Mouse (Mus musculus) left cerebral cortex, adult 8-10 months (tissue): ENCODE data around the gene Krtap1-4. TPM values are rescaled to one million over a fixed set of nuclear protein-coding genes. Genes with fewer than 3 reads are reported as not detected.
"Not testable (repeated sequence)": the region's sequence is repeated elsewhere in the genome, so short reads cannot be mapped to it uniquely, and the experiment has no call there.

Source experiments
- DNase-seq, 2 experiments: peaks; one replicate each; pipeline ENCODE4 v3.0.0; 2022; ENCODE audit warnings: low spot score in 2 of 2
- total RNA-seq, 4 experiments: library from RNA; stranded (reverse); gene quantifications; 2 replicates each; pipeline ENCODE4 v1.2.4; 2022

Gene Krtap1-4
- total RNA-seq: not detected

GRCm38 (mm10) chr11:99583245-99583704, at the start of gene Krtap1-4:
Krtap1-4 (minus strand) TSS chr11:99583654.
- no peak for DNase-seq

GRCm38 (mm10) chr11:99630890-99631289, 47.4 kb upstream of the Krtap1-4 start:
- DNase-seq: no peak

GRCm38 (mm10) chr11:99628138-99628537, 44.7 kb upstream of the Krtap1-4 start, which contains the start of gene Krtap4-1:
Krtap4-1 (minus strand) TSS chr11:99628238.
- no peak for DNase-seq

GRCm38 (mm10) chr11:99620335-99620734, 36.9 kb upstream of the Krtap1-4 start, which contains the start of gene Gm11562:
Gm11562 (minus strand) TSS chr11:99620435.
- no peak for DNase-seq

GRCm38 (mm10) chr11:99614796-99615363, 31.4 kb upstream of the Krtap1-4 start, which contains the start of gene Krtap2-4:
Krtap2-4 (minus strand) TSS chr11:99614846.
- no peak for DNase-seq

GRCm38 (mm10) chr11:99610089-99610488, 26.6 kb upstream of the Krtap1-4 start, which contains the start of gene Gm11937:
Gm11937 (minus strand) TSS chr11:99610189.
- not testable (repeated sequence) for DNase-seq

- peak in 1 of 2 experiments; percentile 64 for DNase-seq
Measured at GRCm38 (mm10) chr11:99609126-99609525, 25.7 kb upstream of the Krtap1-4 start.

- DNase-seq: not testable (repeated sequence)
Measured at GRCm38 (mm10) chr11:99603208-99603607, 19.8 kb upstream of the Krtap1-4 start, which contains the start of gene Gm11938. Gm11938 (minus strand) TSS chr11:99603308.

GRCm38 (mm10) chr11:99597742-99598141, 14.3 kb upstream of the Krtap1-4 start, which contains the start of gene Krtap9-3:
Krtap9-3 (minus strand) TSS chr11:99598105.
- DNase-seq: not testable (repeated sequence)

- no peak for DNase-seq
Measured at GRCm38 (mm10) chr11:99590981-99591380, 7.5 kb upstream of the Krtap1-4 start, which contains the start of gene Krtap1-3. Krtap1-3 (minus strand) TSS chr11:99591339.

GRCm38 (mm10) chr11:99585096-99585495, 1.6 kb upstream of the Krtap1-4 start:
- no peak for DNase-seq

GRCm38 (mm10) chr11:99581564-99581963, 1.9 kb downstream of the Krtap1-4 start:
- peak in 1 of 2 experiments; percentile 15 for DNase-seq

GRCm38 (mm10) chr11:99581051-99581450, 2.4 kb downstream of the Krtap1-4 start:
- no peak for DNase-seq

GRCm38 (mm10) chr11:99580636-99581035, 2.8 kb downstream of the Krtap1-4 start, which contains the start of gene Krtap1-5:
Krtap1-5 (minus strand) TSS chr11:99581016.
- no peak for DNase-seq

GRCm38 (mm10) chr11:99574106-99574505, 9.3 kb downstream of the Krtap1-4 start:
- DNase-seq: peak in 1 of 2 experiments; percentile 37

GRCm38 (mm10) chr11:99573164-99573563, 10.3 kb downstream of the Krtap1-4 start:
- no peak for DNase-seq

GRCm38 (mm10) chr11:99566530-99566929, 16.9 kb downstream of the Krtap1-4 start, which contains the start of gene Krtap3-1:
Krtap3-1 (minus strand) TSS chr11:99566630.
- DNase-seq: no peak

GRCm38 (mm10) chr11:99562580-99562979, 20.9 kb downstream of the Krtap1-4 start:
- DNase-seq: no peak

GRCm38 (mm10) chr11:99559366-99559765, 24.1 kb downstream of the Krtap1-4 start, which contains the start of gene Gm11939:
Gm11939 (minus strand) TSS chr11:99559466.
- DNase-seq: no peak

GRCm38 (mm10) chr11:99557976-99558745, 25.3 kb downstream of the Krtap1-4 start:
- no peak for DNase-seq

GRCm38 (mm10) chr11:99556753-99557152, 26.7 kb downstream of the Krtap1-4 start, which contains the start of gene Krtap3-2:
Krtap3-2 (minus strand) TSS chr11:99556853.
- DNase-seq: no peak

- DNase-seq: no peak
Measured at GRCm38 (mm10) chr11:99556195-99556594, 27.3 kb downstream of the Krtap1-4 start.
